Mouse (Mus musculus) ZHBTc4 (cell line): ENCODE data around the gene Ppp1ca.
A peak's percentile ranks its signal among the peaks of the same experiment; 100 is the strongest.

ENCODE experiments used
- DNase-seq: peaks from one replicate; pipeline ENCODE4 v3.0.0-alpha.2; 2011; ENCODE audit warnings: low read depth, low spot score

The Ppp1ca gene

GRCm38 (mm10) chr19:4191528-4192250, at the start of gene Ppp1ca:
TSS of gene Ppp1ca (plus strand) at chr19:4192065.
- DNase-seq, result peak; percentile 97

GRCm38 (mm10) chr19:4142416-4143173, 49.3 kb upstream of the Ppp1ca start:
- DNase-seq, result no peak

GRCm38 (mm10) chr19:4143759-4144268, 48.1 kb upstream of the Ppp1ca start, which contains the start of gene Cabp4:
TSS of gene Cabp4 (minus strand) at chr19:4144033.
- no peak for DNase-seq

GRCm38 (mm10) chr19:4144550-4145498, 47.0 kb upstream of the Ppp1ca start:
- no peak for DNase-seq

- DNase-seq, result peak; percentile 62
These were observed 45.9 kb upstream of the Ppp1ca start for GRCm38 (mm10) chr19:4145936-4146335.

- DNase-seq, result no peak
These were observed 45.4 kb upstream of the Ppp1ca start for GRCm38 (mm10) chr19:4146366-4147021.

- DNase-seq, result no peak
These were observed 44.9 kb upstream of the Ppp1ca start for GRCm38 (mm10) chr19:4147022-4147405.

- DNase-seq, result no peak
These were observed 43.9 kb upstream of the Ppp1ca start for GRCm38 (mm10) chr19:4147782-4148490.

GRCm38 (mm10) chr19:4148491-4148806, 43.4 kb upstream of the Ppp1ca start, which contains the start of gene Coro1b:
TSS of gene Coro1b (plus strand) at chr19:4148619.
- DNase-seq, result peak; percentile 97

GRCm38 (mm10) chr19:4148819-4149218, 43.0 kb upstream of the Ppp1ca start:
- DNase-seq, result no peak

GRCm38 (mm10) chr19:4149283-4149682, 42.6 kb upstream of the Ppp1ca start:
- DNase-seq, result no peak

GRCm38 (mm10) chr19:4149764-4150461, 42.0 kb upstream of the Ppp1ca start:
- DNase-seq, result no peak

GRCm38 (mm10) chr19:4150567-4151487, 41.0 kb upstream of the Ppp1ca start:
- DNase-seq, result peak; percentile 25

GRCm38 (mm10) chr19:4151488-4151860, 40.4 kb upstream of the Ppp1ca start:
- no peak for DNase-seq

GRCm38 (mm10) chr19:4151898-4152297, 40.0 kb upstream of the Ppp1ca start:
- DNase-seq, result peak; percentile 29

- no peak for DNase-seq
These were observed 39.2 kb upstream of the Ppp1ca start for GRCm38 (mm10) chr19:4152445-4153231.

GRCm38 (mm10) chr19:4153232-4153654, 38.6 kb upstream of the Ppp1ca start, which contains the start of gene Ptprcap:
TSS of gene Ptprcap (plus strand) at chr19:4153604.
- no peak for DNase-seq
